Mouse (Mus musculus): ENCODE measurements at regions not wholly inside any gene's neighbourhood (a gene's known extent, or its start where the extent isn't known, plus 50 kb on each side); places are given as distances from the start of the nearest gene placed in this dataset.
"Not testable (repeated sequence)": the region's sequence is repeated elsewhere in the genome, so short reads cannot be mapped to it uniquely, and the experiment has no call there.

DNA sequence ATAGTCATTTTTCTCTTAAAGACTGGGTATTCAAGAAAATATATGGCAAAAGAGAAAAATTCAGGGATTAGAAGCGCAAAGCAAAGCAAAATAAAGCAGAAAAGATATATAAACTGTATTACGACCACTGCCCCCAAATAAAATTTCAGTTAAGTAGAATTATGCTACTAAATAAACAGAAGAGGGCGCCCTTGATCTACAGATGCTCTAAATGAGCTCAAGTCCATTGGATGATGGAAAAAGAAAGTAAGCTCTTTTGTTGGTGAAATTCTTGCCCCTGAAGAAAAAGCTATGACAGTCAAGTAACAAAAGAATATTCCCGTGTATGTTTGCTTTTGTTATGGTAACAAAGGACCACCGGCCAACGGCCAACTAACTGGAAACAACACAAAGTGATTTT is 165.5 kb upstream of the Stk26 start:
- H3K27me3 ChIP-seq, result 0 out of 2 replicates have a peak, but pooled peaks cover 4% of the 10 kb centered on the region
- no peak overlapping the region for H3K9ac ChIP-seq
- no peak overlapping the region for H3K27ac ChIP-seq (replicated peaks)
- WGBS, result 23% methylated on average over 6 of the region's 6 CpGs
- no peak for ATAC-seq (ENCODE audit: low FRiP score, low read depth)
- no peak overlapping the region for H3K4me2 ChIP-seq
- H3K9me3 ChIP-seq, result no peaks in the 10 kb centered on the region
- no peaks in the 10 kb centered on the region for H3K4me1 ChIP-seq (replicated peaks)
- H3K4me3 ChIP-seq, result no peak overlapping the region
- H3K36me3 ChIP-seq, result no peaks in the 10 kb centered on the region

DNA sequence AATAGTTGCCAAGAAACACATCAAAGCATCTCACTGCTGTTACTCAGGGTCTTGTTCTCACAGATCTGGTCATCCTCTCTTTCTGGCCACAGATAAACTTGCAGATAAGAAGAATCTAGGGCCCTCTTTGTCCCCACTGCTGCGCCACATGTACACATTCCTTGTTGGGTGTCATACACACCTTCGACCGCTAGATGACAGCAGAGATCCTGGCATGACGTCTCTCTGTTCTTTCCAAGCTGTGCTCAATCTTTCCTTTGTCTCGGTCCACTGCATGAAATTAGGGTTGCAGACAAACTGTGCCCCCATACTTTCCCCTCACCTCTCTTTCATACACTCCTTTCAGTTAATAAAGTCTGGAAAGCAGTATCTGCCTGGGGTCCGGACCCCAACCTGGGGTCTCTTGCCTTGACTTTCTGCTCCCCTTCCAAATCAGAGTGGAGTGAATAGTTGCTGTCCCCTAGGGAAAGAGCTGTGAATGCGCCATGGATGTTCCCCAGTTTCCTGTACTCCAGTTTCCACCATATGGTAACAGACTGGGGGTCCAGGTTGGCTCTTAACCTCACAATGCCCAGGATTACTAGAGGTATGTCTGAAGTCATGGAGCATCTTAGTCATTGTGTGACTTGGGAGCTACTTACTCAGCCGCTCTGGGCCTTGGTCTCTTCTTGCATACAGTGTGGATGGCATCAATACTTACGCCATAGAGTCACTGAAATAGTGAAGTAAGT is 182.8 kb upstream of the Stk26 start:
- H3K9ac ChIP-seq, result no peak overlapping the region
- H3K27ac ChIP-seq (replicated peaks), result no peak overlapping the region
- peak; percentile 68; the same call in 1 of the 2 replicates for ATAC-seq (ENCODE audit: low FRiP score, low read depth)
- no peaks in the 10 kb centered on the region for H3K36me3 ChIP-seq
- no peak overlapping the region for H3K4me3 ChIP-seq
- 39% methylated on average over 9 of the region's 9 CpGs for WGBS
- no peak overlapping the region for H3K4me2 ChIP-seq
- H3K4me1 ChIP-seq (replicated peaks), result no peaks in the 10 kb centered on the region
- H3K9me3 ChIP-seq, result no peaks in the 10 kb centered on the region
- H3K27me3 ChIP-seq, result no peaks in the 10 kb centered on the region

DNA sequence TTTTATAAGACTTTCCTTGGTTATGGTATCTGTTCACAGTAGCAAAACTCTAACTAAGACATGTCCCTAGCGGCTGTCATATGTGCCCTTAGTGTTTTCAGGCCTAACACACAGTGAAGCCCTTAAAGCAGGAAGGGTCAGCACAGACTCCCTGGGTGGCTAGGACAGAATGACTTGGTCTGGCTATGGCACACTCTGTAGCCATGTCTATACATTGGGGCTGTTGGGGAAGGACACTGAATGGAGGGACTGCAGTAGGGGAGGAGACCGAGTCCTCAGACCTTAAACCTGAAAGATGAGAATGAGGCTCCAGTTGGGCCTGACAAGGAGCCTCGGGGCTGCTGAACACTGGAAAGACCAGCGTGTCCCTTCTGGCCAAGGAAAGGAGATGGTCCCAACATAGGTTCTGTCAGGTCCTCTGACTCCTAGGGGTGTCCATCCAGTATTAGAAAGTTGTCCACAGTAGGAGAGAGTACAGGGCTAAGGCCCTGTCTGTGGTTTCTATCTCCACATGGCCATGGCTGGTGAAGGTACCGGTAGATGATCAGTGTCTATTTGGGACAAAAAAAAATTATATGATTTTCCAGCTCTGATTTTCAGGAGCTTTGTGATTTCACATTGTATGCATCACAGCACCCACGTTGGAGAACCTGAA is 183.5 kb upstream of the Stk26 start:
- Histone ChIP-seq H3K9me3 (no peaks in the 10 kb centered on the region), H3K36me3 (no peaks in the 10 kb centered on the region), H3K4me2 (no peak overlapping the region), H3K27me3 (no peaks in the 10 kb centered on the region), H3K4me3 (no peak overlapping the region), H3K4me1 (replicated peaks) (no peaks in the 10 kb centered on the region), H3K27ac (replicated peaks) (no peak overlapping the region), H3K9ac (no peak overlapping the region)
- WGBS, result 73% methylated on average over 6 of the region's 6 CpGs
- 0 out of 2 replicates have a peak, but pooled peaks have one; percentile 23 for ATAC-seq (ENCODE audit: low FRiP score, low read depth)

DNA sequence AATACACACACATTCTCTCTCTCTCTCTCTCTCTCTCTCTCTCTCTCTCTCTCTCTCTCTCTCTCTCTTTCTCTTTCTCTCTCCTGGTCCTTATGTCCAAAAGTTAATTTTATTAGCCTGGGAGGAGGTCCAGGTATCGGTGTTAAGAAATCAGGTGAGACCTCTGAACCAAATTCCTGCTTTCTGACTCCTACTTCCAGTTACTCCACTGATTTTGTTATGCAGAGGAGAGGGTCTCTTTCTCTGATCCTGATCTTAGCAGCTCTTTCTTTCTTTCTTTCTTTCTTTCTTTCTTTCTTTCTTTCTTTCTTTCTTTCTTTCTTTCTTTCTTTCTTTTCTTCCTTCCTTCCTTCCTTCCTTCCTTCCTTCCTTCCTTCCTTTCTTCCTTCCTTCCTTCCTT is 185.5 kb upstream of the Stk26 start:
- H3K4me2 ChIP-seq; H3K9ac ChIP-seq; H3K9me3 ChIP-seq; ATAC-seq (ENCODE audit: low FRiP score, low read depth); H3K27me3 ChIP-seq; H3K36me3 ChIP-seq; H3K4me3 ChIP-seq; H3K4me1 ChIP-seq (replicated peaks); H3K27ac ChIP-seq (replicated peaks): not testable (repeated sequence)
- WGBS, result 87% methylated on average over 1 of the region's 1 CpGs

DNA sequence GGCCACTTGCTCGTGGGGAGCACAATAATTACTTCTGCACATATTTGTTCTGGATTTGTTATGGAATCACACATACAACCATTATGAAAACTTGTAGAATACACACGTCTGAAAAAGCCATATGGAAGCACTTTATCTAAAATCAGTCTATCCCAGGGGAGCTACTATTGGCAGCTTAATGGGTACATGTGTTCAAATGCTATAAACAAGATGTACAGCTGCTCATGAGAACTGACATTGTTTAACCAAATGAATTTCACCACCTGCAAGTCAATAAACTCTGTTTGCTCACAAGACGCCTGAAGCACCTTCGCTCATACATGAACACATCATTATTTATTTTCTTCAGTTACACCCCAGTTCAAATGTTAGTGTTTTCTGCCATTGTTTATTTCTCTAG is 199.5 kb upstream of the Stk26 start:
- Histone ChIP-seq H3K27me3 (no peaks in the 10 kb centered on the region), H3K36me3 (no peaks in the 10 kb centered on the region), H3K9me3 (no peaks in the 10 kb centered on the region), H3K9ac (no peak overlapping the region), H3K4me3 (no peak overlapping the region), H3K4me2 (no peak overlapping the region), H3K4me1 (replicated peaks) (no peaks in the 10 kb centered on the region), H3K27ac (replicated peaks) (no peak overlapping the region)
- 58% methylated on average over 4 of the region's 4 CpGs for WGBS
- no peak for ATAC-seq (ENCODE audit: low FRiP score, low read depth)

DNA sequence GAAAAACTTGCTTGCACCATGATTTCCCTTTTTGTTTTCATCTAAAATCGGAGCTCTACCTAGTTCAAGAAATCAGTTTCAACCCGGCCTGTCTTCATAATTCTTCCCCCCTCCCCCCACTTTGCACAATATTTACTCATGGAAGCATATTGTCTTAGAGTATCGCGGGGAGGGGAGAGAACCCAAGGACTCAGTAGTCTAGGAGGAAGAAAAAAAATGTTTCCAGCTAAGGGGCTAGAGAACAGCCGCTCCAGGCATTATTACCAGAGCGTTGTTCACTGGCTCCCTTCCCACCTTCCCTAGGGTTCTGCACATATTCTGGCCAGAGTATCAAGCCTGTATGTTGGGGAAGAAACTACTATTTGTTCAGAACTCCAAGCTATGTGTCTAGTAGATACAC is 205.2 kb upstream of the Stk26 start:
- H3K36me3 ChIP-seq, result no peaks in the 10 kb centered on the region
- ATAC-seq (ENCODE audit: low FRiP score, low read depth), result peak; percentile 17; the same call in 1 of the 2 replicates
- 22% methylated on average over 6 of the region's 6 CpGs for WGBS
- peak overlapping the region; percentile 51 for H3K4me3 ChIP-seq
- H3K9me3 ChIP-seq, result no peaks in the 10 kb centered on the region
- peak overlapping the region; percentile 59 for H3K27ac ChIP-seq (replicated peaks)
- H3K4me2 ChIP-seq, result peak overlapping the region; percentile 61
- no peaks in the 10 kb centered on the region for H3K4me1 ChIP-seq (replicated peaks)
- 0 out of 2 replicates have a peak overlapping the region, but pooled peaks have one; percentile 21 for H3K9ac ChIP-seq
- no peaks in the 10 kb centered on the region for H3K27me3 ChIP-seq

DNA sequence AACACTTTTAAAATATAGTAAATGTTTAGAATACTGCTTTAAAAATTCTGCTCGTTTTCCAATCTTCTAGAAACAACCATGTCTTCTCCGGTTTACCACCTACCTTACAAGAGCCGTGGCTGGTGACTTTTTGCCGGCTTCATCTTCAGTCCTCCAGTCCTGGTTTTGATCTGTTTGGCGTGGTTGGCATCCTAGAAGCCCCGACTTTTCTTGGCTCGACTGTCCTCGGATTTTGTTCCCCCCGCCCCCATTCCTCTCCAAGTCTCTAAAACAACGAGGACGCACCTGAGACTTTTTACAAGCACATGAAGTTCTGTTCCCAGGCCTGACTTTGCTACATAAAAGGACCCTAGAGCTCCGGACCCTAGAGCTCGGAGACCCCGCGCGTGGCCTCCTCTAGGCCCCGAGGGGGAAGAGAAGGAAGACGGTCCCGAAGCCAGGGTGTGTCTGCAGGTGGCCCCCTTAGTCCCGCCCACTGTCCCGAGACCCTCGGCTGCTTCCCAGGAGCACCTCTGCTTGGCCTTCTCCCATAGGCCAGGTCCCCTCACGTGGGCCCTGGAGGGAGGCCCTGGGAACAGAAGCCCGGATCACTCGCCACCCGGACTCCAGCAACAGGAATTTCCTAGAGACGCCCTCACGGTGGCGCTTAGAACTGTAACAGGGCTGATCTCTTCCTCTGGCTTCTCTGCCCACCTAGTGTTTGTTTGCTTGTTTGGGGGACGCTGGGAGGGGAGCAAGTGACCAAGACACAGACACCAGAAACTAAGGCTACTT is 205.8 kb upstream of the Stk26 start:
- 19% methylated on average over 30 of the region's 30 CpGs for WGBS
- ATAC-seq (ENCODE audit: low FRiP score, low read depth), result peak; percentile 98
- H3K9ac ChIP-seq, result peak overlapping the region; percentile 21

DNA sequence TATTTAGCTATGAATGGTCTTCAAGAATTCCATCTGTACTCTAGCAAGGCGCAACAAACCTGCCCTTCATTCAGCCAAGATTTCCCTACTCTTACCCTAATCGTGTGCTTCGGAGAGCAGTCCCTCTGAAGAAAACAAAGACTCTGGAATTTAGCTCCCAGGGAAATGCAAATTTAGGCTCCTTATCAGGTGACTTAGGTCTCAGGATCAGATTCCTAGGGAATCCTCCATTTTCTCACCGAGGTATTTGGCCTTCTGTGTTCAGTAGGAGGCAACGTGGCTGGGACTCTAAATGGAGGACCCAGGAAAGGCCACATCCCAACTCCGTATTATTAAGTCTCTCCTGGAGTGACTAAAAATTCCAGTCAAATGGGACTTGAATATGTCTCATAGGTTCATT is 204.2 kb upstream of the Olfr1324 start:
- Histone ChIP-seq H3K9me3 (no peaks in the 10 kb centered on the region), H3K36me3 (no peaks in the 10 kb centered on the region), H3K4me1 (replicated peaks) (no peaks in the 10 kb centered on the region), H3K27me3 (no peaks in the 10 kb centered on the region), H3K4me2 (no peak overlapping the region), H3K9ac (no peak overlapping the region), H3K27ac (replicated peaks) (no peak overlapping the region), H3K4me3 (no peak overlapping the region)
- ATAC-seq (ENCODE audit: low FRiP score, low read depth), result no peak
- WGBS, result 33% methylated on average over 6 of the region's 6 CpGs

More for the DNA sequence above, 205.8 kb upstream of the Stk26 start:
- no peaks in the 10 kb centered on the region for H3K4me1 ChIP-seq (replicated peaks)
- no peaks in the 10 kb centered on the region for H3K36me3 ChIP-seq
- H3K27me3 ChIP-seq, result no peaks in the 10 kb centered on the region
- H3K4me2 ChIP-seq, result peak overlapping the region; percentile 61
- peak overlapping the region; percentile 51 for H3K4me3 ChIP-seq
- H3K9me3 ChIP-seq, result no peaks in the 10 kb centered on the region
- peak overlapping the region; percentile 59 for H3K27ac ChIP-seq (replicated peaks)

DNA sequence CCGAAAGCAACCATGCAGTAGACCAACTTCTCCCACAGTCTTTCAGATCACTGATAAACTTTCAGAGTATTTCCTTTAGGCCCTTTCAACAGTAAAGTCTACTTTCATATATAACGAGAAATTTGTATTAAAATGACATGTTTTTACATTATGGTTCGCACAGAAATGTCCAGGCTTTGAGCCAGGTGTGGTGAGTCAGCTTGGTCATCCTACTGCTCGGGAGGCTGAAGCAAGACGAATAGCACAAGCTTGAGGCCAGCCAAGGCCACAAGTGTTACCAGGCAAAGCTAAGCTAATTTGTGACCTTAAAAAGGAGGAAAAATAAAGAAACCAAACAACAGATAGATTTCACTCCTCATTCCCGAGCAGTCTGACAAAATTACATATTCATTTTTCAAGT is 197.0 kb upstream of the Olfr1324 start:
- no peak overlapping the region for H3K4me3 ChIP-seq
- H3K9me3 ChIP-seq, result no peaks in the 10 kb centered on the region
- H3K4me1 ChIP-seq (replicated peaks), result no peaks in the 10 kb centered on the region
- no peaks in the 10 kb centered on the region; the same call in 1 of the 2 replicates for H3K36me3 ChIP-seq
- 88% methylated on average over 6 of the region's 6 CpGs for WGBS
- H3K27me3 ChIP-seq, result no peaks in the 10 kb centered on the region
- H3K9ac ChIP-seq, result no peak overlapping the region
- no peak for ATAC-seq (ENCODE audit: low FRiP score, low read depth)
- H3K4me2 ChIP-seq, result no peak overlapping the region
- no peak overlapping the region for H3K27ac ChIP-seq (replicated peaks)

DNA sequence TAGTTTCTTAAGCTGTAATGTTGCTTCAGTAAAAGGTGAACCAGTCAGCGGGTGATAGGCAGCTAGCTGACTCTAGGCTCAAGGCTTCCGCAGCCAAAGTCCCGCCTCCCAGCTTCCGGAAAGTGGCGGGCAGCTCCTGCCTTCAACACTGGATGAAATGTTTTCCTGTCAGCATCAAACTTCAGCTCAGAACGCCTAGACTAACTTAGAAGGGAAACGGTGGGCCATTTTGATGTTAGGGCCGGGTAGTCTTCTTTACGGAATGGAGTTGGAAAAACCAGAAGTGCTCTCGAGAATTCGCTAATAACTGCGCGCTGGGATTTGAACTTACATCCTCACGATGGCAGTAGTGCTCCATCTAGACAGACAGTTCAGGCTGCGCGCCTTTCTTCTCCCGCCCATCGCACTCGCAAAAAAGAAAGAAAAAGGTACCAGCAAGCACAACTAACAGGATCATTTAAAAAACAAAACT is 194.7 kb upstream of the Olfr1324 start:
- Histone ChIP-seq H3K36me3 (no peaks in the 10 kb centered on the region; the same call in 1 of the 2 replicates), H3K4me1 (replicated peaks) (no peaks in the 10 kb centered on the region), H3K9me3 (no peaks in the 10 kb centered on the region), H3K4me3 (peak overlapping the region; percentile 28), H3K9ac (no peak overlapping the region), H3K4me2 (no peak overlapping the region), H3K27me3 (no peaks in the 10 kb centered on the region), H3K27ac (replicated peaks) (peak overlapping the region; percentile 57; the same call in 1 of the 2 replicates)
- peak; percentile 73; the same call in 1 of the 2 replicates for ATAC-seq (ENCODE audit: low FRiP score, low read depth)
- WGBS, result 62% methylated on average over 19 of the region's 19 CpGs

DNA sequence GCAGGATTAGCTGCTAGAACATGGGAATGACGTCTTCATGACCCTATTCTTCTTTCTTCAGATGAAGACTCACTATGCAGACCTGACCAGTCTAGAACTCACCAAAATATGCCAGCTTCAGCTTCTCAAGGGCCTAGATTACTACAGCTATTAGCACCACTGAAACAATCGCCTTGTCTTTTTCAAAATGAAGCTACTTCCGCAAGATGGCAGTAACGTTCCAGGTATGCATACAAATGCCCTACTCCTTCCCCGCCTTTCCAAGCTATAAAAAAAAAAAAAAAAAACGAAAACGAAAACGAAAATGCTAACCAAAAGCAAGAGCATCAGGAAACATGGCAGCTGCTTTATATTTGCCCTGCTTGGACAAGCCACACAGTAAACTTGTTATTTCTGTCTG is 192.6 kb upstream of the Olfr1324 start:
- H3K36me3 ChIP-seq, result no peaks in the 10 kb centered on the region; the same call in 1 of the 2 replicates
- no peak overlapping the region for H3K4me3 ChIP-seq
- no peak overlapping the region for H3K27ac ChIP-seq (replicated peaks)
- ATAC-seq (ENCODE audit: low FRiP score, low read depth), result no peak
- no peaks in the 10 kb centered on the region for H3K27me3 ChIP-seq
- 61% methylated on average over 8 of the region's 8 CpGs for WGBS
- no peaks in the 10 kb centered on the region for H3K9me3 ChIP-seq
- no peaks in the 10 kb centered on the region for H3K4me1 ChIP-seq (replicated peaks)
- no peak overlapping the region for H3K4me2 ChIP-seq
- no peak overlapping the region for H3K9ac ChIP-seq

DNA sequence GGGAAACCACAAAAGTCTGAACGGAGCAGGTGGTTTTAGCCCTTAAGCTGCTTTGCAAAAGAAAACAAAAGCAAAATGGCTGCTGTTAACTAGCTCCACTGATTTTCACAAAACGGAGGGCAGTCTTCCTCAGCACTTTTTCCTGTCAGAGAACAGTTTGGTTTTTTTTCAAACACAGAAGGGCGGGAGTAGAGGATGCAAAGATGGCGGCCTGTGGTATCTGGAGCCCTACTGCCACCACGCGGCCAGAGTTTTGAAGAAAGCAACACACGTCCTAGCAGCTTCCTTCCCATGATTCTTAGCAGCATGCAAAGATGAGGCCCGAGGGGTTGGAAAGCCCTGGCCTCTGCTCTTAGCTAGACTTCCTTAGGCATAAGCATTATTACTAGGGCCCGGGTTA is 191.6 kb upstream of the Olfr1324 start:
- H3K27ac ChIP-seq (replicated peaks), result peak overlapping the region; percentile 53
- no peaks in the 10 kb centered on the region for H3K4me1 ChIP-seq (replicated peaks)
- 60% methylated on average over 9 of the region's 9 CpGs for WGBS
- H3K4me2 ChIP-seq, result no peak overlapping the region
- no peak for ATAC-seq (ENCODE audit: low FRiP score, low read depth)
- no peaks in the 10 kb centered on the region for H3K27me3 ChIP-seq
- H3K9ac ChIP-seq, result no peak overlapping the region
- no peaks in the 10 kb centered on the region for H3K9me3 ChIP-seq
- no peaks in the 10 kb centered on the region; the same call in 1 of the 2 replicates for H3K36me3 ChIP-seq
- no peak overlapping the region for H3K4me3 ChIP-seq

Measured in hindbrain, embryonic 15.5 days (tissue).